Mouse (Mus musculus): Measurements from ENCODE around the gene Gpr158. TPM values are rescaled to one million over a fixed set of nuclear protein-coding genes. Genes with fewer than 3 reads are reported as not detected.

The Gpr158 gene
- polyA plus RNA-seq, 1 experiment from 2014 or later: 0.22 TPM

DNA sequence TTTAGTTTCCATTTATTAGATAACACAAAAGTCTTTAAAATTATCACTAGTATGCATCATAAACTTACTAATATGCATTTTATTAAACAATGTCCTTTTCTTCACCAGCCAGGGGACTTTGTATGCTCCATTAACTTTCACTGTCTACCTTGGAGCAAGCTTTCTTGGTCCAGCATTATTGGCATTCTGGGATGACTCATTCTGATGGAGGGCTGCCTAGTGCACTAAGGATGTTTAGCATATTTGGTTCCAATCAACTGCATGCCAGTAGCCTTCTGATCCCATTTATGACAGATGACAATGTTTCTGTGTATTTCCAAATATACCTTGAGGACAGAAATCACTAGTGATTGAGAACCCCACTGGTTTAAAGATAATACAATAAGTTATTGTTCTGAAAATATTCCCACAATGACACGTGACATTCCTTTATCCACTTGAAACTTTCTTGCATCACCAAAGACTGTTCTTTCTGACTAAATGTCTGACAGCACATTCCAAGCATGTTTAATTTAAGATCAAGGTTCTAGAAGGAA lies 313.5 kb downstream of the Gpr158 start:
- WGBS: 88% methylated on average over 1 of the region's 1 CpGs
- Histone ChIP-seq H3K4me1 (replicated peaks) (no peaks in the 10 kb centered on the region), H3K4me3 (no peak overlapping the region)

DNA sequence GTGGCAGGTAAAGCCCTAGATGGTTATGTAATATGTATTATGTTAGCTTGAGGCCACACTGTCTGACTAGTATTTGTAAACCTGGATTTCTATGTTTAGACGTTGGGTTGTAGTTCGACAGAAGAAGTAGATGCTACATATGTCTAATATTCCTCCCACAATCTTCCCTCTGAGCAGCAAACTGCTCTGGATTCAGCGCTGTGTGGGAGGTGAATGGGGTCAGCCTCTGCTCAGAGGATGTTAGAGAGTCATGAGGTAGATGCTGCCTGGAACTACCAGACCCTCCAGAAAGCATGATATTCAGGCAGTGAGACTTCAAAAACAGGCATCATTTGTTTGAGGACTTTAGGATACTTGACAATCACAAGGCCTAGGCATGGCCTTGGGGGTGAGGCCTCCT lies 317.4 kb downstream of the Gpr158 start:
- H3K4me1 ChIP-seq (replicated peaks): no peaks in the 10 kb centered on the region
- WGBS: 90% methylated on average over 3 of the region's 3 CpGs
- H3K36me3 ChIP-seq: no peaks in the 10 kb centered on the region
- H3K4me3 ChIP-seq: no peak overlapping the region
- DNase-seq (ENCODE audit: low spot score): no peak
- no peaks in the 10 kb centered on the region for H3K27me3 ChIP-seq (ENCODE audit: insufficient read depth, poor library complexity, severe bottlenecking)
- no peak overlapping the region for H3K27ac ChIP-seq
- H3K9me3 ChIP-seq: no peaks in the 10 kb centered on the region

More for the DNA sequence above, 313.5 kb downstream of the Gpr158 start:
- no peak overlapping the region for H3K27ac ChIP-seq
- no peaks in the 10 kb centered on the region for H3K36me3 ChIP-seq
- H3K9me3 ChIP-seq: no peaks in the 10 kb centered on the region
- no peaks in the 10 kb centered on the region for H3K27me3 ChIP-seq (ENCODE audit: insufficient read depth, poor library complexity, severe bottlenecking)
- DNase-seq (ENCODE audit: low spot score): no peak

DNA sequence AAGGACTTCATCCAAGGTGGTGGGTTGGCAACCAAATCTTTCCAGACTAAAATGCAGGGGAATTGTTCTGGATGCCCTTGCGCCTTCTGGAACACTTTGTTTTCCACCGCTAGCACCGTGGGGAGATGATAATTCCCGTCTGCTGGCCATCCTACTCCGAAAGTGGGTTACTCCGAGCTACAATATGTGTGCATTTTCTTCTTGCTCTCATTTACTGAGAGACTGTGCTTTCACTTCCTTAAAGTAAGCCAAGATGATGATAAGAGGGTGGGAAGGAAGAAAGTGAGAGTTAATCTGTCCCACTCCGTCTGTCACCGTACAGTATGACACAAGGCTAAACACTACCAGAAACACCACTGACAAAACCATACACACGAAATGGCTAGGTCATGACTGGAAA lies 325.8 kb downstream of the Gpr158 start:
- Histone ChIP-seq H3K4me1 (replicated peaks) (no peaks in the 10 kb centered on the region), H3K27me3 (ENCODE audit: insufficient read depth, poor library complexity, severe bottlenecking) (no peaks in the 10 kb centered on the region), H3K36me3 (no peaks in the 10 kb centered on the region), H3K27ac (no peak overlapping the region), H3K4me3 (no peak overlapping the region), H3K9me3 (0 out of 2 replicates have a peak, but pooled peaks cover 3% of the 10 kb centered on the region)
- no peak for DNase-seq (ENCODE audit: low spot score)
- WGBS: 91% methylated on average over 9 of the region's 9 CpGs

DNA sequence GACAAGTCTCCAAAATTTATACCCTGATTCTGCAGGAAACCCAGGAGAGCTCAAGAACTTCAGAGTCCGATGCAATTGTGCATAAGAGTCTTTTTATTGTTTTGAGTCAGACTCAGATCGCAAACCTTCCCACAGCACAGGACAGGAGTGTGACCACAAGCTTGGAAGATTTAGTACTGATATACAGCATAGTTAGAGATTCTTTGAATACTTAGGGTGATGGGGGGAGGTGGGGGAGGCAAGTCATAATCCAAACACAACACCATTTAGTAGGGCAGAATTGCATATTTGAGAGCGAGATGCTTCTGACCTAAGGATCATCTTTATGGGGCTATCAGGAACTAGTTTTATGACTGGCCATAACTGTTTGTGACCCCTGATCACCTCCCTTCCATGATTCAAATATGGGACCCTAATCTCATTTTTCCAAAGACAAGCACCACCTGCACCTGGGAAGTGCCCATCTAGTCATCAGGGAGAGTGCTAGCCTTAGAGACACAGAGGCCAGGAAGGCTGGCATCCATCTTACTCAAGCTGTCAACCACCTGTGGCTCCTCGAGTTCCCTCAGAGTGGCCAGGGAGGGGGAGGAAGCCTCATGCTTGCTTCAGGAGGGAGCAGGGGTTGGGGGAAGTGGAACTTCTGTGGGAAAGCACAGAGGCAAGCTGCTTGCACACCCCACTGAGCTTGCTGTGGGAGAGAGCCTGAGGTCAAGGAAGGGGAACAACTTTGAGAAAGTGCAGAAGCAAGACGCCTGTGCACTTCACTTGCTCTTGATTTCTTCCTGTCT lies 326.7 kb downstream of the Gpr158 start:
- DNase-seq (ENCODE audit: low spot score): no peak
- H3K36me3 ChIP-seq: no peaks in the 10 kb centered on the region
- 70% methylated on average over 5 of the region's 5 CpGs for WGBS
- H3K4me1 ChIP-seq (replicated peaks): no peaks in the 10 kb centered on the region
- no peaks in the 10 kb centered on the region for H3K27me3 ChIP-seq (ENCODE audit: insufficient read depth, poor library complexity, severe bottlenecking)
- H3K27ac ChIP-seq: no peak overlapping the region
- 0 out of 2 replicates have a peak, but pooled peaks cover 3% of the 10 kb centered on the region for H3K9me3 ChIP-seq
- H3K4me3 ChIP-seq: no peak overlapping the region

DNA sequence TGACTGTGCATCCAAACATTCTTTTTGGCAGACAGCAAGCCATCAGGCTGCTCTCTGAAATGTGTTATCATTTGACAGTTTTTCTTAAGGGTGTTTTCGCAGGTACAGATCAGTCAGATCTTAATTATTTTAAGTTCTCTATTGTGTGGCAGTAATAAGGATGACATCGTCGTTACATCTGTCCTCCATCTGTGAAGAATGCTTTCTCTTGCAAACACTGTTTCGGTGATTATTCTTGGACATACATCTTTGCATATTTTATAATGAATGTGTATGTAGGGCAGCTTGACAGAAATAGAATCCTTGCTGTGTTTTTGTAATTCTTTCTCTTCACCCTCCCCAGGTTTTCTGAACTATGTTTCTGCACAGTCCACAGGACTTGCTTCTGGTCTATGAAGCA lies 360.7 kb downstream of the Gpr158 start:
- DNase-seq (ENCODE audit: low spot score): no peak
- no peak overlapping the region for H3K4me3 ChIP-seq
- H3K27ac ChIP-seq: no peak overlapping the region
- H3K36me3 ChIP-seq: no peaks in the 10 kb centered on the region
- no peaks in the 10 kb centered on the region for H3K27me3 ChIP-seq (ENCODE audit: insufficient read depth, poor library complexity, severe bottlenecking)
- H3K4me1 ChIP-seq (replicated peaks): no peaks in the 10 kb centered on the region
- H3K9me3 ChIP-seq: no peaks in the 10 kb centered on the region
- 95% methylated on average over 4 of the region's 4 CpGs for WGBS

DNA sequence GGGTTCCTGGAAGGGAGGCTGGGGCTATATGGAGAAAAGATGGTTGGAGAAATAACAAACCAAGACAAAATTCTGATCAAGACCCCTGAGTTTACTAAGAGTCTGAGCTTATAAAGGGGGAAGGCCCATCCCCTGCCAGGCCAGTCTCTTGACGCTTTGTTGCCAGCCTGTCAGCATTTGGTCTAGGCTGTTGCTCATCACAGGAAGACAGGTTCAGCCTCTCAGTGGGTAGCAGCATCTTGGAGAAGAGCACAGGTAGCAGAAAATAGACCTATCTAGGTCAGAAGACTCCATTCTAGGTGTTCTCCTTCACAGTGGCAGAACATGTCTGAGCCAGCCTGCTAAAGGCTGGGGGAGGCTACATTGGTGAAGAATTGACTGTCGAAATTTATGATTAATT lies 416.4 kb downstream of the Gpr158 start:
- WGBS: 87% methylated on average over 2 of the region's 2 CpGs

DNA sequence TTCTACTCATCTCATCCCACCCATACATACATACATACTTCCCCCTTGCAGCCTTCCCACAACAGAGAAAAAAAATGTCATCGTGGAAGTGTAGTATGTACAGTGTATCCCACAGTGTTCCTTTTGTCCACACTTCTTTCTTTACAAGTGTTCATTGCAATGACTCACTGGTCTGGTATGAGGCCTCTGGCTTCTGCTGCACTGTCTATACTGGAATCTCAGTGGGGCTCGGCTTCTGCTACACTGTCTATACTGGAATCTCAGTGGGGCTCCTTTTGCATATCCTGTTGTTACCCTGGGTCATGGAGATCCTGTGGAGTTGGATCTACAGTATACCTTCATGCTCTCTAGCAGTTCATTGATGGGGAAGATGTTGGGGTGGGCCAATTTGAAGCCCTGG lies 425.8 kb downstream of the Gpr158 start:
- 88% methylated on average over 2 of the region's 2 CpGs for WGBS
- Histone ChIP-seq H3K4me3 (no peak overlapping the region), H3K27ac (no peak overlapping the region)

More for the DNA sequence above, 416.4 kb downstream of the Gpr158 start:
- Histone ChIP-seq H3K27me3 (ENCODE audit: insufficient read depth, poor library complexity, severe bottlenecking) (no peaks in the 10 kb centered on the region), H3K4me3 (no peak overlapping the region), H3K9me3 (no peaks in the 10 kb centered on the region), H3K27ac (no peak overlapping the region), H3K36me3 (no peaks in the 10 kb centered on the region), H3K4me1 (replicated peaks) (no peaks in the 10 kb centered on the region)
- DNase-seq (ENCODE audit: low spot score): no peak

DNA sequence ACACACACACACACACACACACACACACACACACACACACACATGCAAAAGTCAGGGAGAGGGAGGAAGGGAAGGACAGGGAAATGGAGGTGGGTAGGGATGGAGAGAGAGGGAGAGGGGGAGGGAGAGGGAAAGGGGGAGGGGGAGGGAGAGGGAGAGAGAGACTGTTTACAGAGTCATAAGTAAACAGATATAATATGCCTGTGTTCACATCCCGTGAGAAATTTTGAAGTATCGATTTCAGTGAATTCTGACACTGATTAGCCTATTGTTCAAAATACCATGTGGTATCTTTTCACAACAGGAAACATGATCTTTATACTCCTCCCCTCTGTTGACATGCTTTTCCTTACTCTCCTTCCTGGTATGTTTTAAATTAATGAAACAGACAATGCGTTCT lies 432.3 kb downstream of the Gpr158 start:
- 83% methylated on average over 3 of the region's 3 CpGs for WGBS
- H3K9me3 ChIP-seq: no peaks in the 10 kb centered on the region
- no peaks in the 10 kb centered on the region for H3K36me3 ChIP-seq
- H3K27me3 ChIP-seq (ENCODE audit: insufficient read depth, poor library complexity, severe bottlenecking): no peaks in the 10 kb centered on the region
- H3K27ac ChIP-seq: no peak overlapping the region
- no peak overlapping the region for H3K4me3 ChIP-seq
- DNase-seq (ENCODE audit: low spot score): no peak
- H3K4me1 ChIP-seq (replicated peaks): no peaks in the 10 kb centered on the region

More for the DNA sequence above, 425.8 kb downstream of the Gpr158 start:
- Histone ChIP-seq H3K36me3 (no peaks in the 10 kb centered on the region), H3K27me3 (ENCODE audit: insufficient read depth, poor library complexity, severe bottlenecking) (no peaks in the 10 kb centered on the region), H3K9me3 (no peaks in the 10 kb centered on the region), H3K4me1 (replicated peaks) (no peaks in the 10 kb centered on the region)
- no peak for DNase-seq (ENCODE audit: low spot score)

DNA sequence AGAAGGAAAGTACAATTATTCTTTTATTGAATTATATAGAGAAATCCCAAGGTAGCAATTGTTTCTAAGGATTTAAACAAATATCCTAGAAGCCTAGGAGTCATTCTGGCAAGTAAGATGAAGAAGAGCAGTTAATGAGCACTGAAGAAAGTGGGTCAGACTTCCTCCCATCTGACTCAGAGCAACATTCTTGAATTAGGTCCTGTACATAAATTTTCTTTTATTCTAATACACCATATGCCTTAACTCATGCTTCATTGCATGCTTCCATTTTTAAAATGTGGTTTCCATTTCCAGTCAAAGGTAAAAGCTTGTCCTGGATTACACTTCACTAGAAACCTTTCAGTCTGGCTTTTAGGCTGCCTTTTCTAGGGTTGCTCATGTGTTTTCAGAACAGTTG lies 432.7 kb downstream of the Gpr158 start:
- Histone ChIP-seq H3K36me3 (no peaks in the 10 kb centered on the region), H3K9me3 (no peaks in the 10 kb centered on the region), H3K27me3 (ENCODE audit: insufficient read depth, poor library complexity, severe bottlenecking) (no peaks in the 10 kb centered on the region), H3K4me1 (replicated peaks) (no peaks in the 10 kb centered on the region), H3K4me3 (no peak overlapping the region), H3K27ac (no peak overlapping the region)
- no peak for DNase-seq (ENCODE audit: low spot score)

DNA sequence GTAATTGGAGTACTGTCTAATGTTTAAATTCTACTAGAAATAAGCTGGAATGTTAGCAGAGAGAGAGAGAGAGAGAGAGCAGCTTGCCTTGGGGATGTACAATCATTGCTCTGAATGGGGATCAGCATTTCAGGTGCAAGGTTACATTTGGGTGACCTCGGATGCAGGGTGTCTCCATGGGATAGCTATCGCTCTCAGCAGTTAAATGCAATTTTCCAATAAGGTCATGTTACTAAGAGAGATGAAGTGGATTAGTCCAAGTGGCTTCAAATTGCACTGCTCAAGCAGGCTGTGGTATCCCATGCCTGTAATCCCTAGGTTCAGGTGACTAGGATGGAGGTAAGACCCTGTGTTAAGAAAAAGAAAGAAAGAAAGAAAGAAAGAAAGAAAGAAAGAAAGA lies 441.2 kb downstream of the Gpr158 start:
- 85% methylated on average over 2 of the region's 2 CpGs for WGBS
- no peak overlapping the region for H3K4me3 ChIP-seq
- no peak for DNase-seq (ENCODE audit: low spot score)
- no peaks in the 10 kb centered on the region for H3K9me3 ChIP-seq
- H3K27ac ChIP-seq: no peak overlapping the region
- H3K27me3 ChIP-seq (ENCODE audit: insufficient read depth, poor library complexity, severe bottlenecking): no peaks in the 10 kb centered on the region
- no peaks in the 10 kb centered on the region for H3K36me3 ChIP-seq
- H3K4me1 ChIP-seq (replicated peaks): no peaks in the 10 kb centered on the region

DNA sequence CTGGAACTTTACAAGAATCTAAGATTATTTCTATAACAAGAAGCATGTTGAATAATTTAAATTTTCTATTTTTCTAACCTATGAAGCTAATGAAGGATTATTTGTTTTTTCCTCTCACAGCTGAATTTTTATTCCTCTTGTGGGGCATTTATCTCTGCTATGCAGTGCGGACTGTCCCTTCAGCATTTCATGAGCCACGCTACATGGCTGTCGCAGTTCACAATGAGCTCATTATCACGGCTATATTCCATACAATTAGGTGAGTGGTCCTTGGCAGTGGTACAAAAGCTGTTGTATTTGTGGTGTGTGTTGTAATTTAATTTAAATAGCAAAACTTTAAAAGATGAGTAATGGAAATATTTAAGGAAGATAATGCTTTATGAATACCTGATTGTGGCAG lies 443.1 kb downstream of the Gpr158 start:
- WGBS: 71% methylated on average over 4 of the region's 4 CpGs
- Histone ChIP-seq H3K9me3 (no peaks in the 10 kb centered on the region), H3K27ac (no peak overlapping the region), H3K4me1 (replicated peaks) (no peaks in the 10 kb centered on the region), H3K36me3 (no peaks in the 10 kb centered on the region), H3K27me3 (ENCODE audit: insufficient read depth, poor library complexity, severe bottlenecking) (no peaks in the 10 kb centered on the region), H3K4me3 (no peak overlapping the region)
- no peak for DNase-seq (ENCODE audit: low spot score)

DNA sequence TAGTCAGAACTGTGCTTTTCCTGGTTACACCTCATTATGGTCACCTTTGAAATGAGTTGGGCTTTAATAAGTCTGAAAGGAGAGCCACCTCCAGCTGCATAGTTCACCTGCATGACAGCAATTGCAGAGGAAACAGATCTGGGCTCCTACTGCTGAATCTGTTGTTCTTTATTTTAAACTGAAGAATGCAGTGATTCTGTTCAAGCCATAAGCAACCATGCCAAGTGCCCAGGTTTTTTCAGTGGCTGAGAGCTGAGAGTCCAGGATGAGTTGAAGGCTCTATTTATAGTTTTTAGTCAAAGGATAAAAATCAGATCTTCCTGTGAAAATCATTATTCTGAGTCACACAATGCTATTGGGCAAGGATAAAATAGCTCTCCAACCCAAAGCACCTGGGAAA lies 496.7 kb downstream of the Gpr158 start:
- H3K9me3 ChIP-seq: no peaks in the 10 kb centered on the region
- H3K36me3 ChIP-seq: no peaks in the 10 kb centered on the region
- H3K4me3 ChIP-seq: no peak overlapping the region
- no peak overlapping the region for H3K27ac ChIP-seq
- no peaks in the 10 kb centered on the region for H3K4me1 ChIP-seq (replicated peaks)
- DNase-seq (ENCODE audit: low spot score): no peak
- H3K27me3 ChIP-seq (ENCODE audit: insufficient read depth, poor library complexity, severe bottlenecking): no peaks in the 10 kb centered on the region

Measured in hindbrain, embryonic 10.5 days (tissue).